Mouse (Mus musculus): Measurements from ENCODE around the gene Zfp618. TPM values are rescaled to one million over a fixed set of nuclear protein-coding genes. Genes with fewer than 3 reads are reported as not detected.

The Zfp618 gene
- not detected in 2 replicates for polyA plus RNA-seq (2012)

GRCm38 (mm10) chr4:62965497-62966302 is at the start of gene Zfp618:
Gene Zfp618, plus strand, starts transcription at chr4:62965573.
- no peak for TF ChIP-seq GATA1 (IDR thresholded peaks at IDR 0.05; ENCODE audit: low read length)

DNA sequence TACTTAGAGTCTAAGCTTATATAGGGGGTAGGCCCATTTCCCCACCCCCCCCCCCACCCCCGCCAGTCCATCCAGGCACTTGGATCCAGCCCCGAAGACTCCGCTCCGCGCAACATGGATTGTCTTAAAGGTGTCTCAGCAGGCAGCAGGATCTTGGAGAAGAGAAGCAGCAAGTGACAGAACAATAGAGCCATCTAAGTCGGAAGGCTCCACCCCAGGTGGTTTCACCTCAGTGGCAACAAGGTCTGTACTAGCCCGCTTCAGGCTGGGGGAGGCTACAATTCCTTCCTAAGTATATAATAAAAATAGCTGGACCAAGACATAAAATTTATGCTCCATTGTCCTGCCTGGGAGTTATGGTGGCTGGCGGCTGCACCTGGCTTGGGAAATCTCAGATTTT is 48.3 kb upstream of the Zfp618 start:
- no peak for TF ChIP-seq GATA1 (IDR thresholded peaks at IDR 0.05; ENCODE audit: low read length)

DNA sequence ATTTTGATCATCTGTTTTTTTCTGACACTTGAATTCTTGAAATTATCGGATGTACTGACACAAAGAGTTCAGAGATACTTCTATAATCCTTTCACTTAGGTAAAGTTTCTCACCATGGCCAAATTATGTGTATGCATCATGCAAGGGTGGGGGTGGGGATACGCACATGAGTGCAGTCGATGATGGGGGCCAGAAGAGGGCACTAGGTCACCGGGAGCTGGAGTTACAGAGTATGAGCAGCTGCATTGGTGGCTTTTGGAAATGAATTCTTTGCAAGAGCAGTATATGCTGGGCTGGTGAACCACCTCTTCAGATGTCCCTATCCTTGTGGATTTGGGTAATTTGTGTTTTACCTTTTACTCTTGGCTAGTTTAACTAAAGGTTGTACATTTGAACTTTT is 31.6 kb upstream of the Zfp618 start:
- no peak for TF ChIP-seq GATA1 (IDR thresholded peaks at IDR 0.05; ENCODE audit: low read length)

DNA sequence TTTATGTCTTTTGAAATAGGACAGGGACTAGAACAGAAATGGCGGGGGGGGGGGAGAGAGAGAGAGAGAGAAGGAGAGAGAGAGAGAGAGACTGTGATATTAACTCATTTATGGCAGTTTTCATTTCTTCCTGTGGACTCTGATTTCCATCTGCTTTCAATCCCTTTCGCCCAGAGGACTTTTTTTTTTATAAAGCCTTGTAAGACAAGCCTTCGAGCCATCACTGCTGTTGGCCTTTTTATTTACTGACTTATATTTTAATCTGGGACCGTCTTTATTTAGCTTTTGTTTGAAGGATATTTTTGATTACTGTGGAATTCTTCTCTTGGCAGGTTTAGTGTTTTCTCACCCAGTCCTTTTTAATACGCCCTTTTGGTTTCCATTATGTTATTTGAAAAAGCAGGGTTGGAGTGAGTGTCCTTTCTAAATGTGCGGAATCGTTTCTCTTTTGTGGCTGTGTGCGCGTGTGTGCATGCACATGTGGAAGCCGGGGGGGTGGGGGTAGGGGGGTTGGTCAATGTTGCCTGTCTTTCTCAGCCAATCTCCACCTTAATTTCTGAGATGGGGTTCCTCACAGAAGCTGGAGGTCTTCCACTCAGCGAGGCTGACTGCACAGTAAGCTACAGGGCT is 29.7 kb upstream of the Zfp618 start:
- no peak for TF ChIP-seq GATA1 (IDR thresholded peaks at IDR 0.05; ENCODE audit: low read length)

DNA sequence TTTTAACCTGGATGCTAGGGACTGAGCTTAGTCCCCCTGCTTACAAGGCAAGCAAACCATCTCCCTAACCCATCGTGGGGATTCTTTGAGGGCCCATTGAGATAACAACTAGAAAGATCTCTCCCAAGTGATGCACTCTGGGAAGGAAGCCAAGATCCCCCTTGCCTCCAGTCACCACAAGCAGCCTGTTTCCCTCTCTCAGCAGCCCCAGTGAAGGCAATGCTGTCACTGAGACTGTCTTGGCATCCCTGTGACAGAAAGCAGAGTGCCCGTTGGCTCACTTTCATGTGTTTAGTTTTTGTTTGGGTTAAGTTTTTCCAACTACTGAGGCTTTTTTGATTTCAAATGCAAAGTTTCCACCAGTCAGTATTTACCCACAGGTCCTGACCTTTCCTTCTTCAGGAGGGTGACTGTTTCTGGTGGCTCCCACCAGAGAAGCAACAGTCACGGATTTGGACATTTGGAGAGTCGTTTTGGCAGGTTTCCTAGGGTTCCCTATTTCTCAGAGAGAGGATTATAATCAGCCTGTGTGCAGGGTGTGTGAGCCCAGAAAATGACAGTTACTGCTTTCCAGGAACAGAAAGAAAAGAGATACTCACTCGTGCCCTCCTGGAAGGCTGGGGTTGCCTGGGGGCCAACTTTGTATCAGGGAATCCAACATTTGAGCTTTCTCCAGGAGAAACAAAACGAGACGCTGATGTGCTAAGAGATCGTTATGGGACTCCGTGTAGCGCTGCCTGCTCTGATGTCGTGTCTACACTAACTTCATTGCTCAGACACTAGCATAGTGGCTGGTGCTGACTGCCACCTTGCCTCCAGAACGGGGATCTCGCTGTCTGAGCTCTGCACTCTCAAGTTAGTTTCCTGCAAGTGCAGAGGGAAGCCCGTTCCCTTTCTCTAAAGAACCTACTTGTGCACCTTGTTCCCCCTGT is 23.1 kb upstream of the Zfp618 start:
- no peak for TF ChIP-seq GATA1 (IDR thresholded peaks at IDR 0.05; ENCODE audit: low read length)

DNA sequence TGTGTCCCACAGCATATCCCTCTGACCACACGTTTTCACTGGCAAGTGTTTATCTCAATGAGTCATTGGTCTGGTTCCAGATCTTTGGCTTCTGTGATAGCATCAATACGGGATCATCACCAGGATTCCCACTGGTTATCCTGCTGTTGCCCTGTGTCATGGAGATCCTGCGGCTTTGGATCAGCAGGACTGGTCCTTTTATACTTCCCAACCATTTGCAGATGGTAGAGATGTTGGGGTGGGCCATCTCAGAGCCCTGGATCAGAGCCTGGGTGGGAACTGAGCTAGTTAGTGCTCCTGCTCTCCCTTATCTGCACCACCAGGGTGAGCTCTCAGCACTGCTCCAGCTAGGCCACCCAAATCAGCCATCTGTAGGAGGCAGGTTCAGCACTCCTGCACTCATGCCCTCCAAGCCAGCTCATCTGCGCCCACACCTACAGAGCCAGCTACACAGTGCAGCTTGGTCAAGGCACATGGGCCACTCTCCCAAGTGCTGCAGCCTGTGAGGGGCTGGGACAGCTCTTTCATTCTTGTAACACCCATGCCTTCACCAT is 21.0 kb upstream of the Zfp618 start:
- no peak for TF ChIP-seq GATA1 (IDR thresholded peaks at IDR 0.05; ENCODE audit: low read length)

- TF ChIP-seq GATA1 (IDR thresholded peaks at IDR 0.05; ENCODE audit: low read length) = no peak
Measured at GRCm38 (mm10) chr4:62963806-62964205, 1.6 kb upstream of the Zfp618 start.

- TF ChIP-seq GATA1 (IDR thresholded peaks at IDR 0.05; ENCODE audit: low read length) = no peak
Measured at GRCm38 (mm10) chr4:62964844-62965496, 403 bp upstream of the Zfp618 start.

DNA sequence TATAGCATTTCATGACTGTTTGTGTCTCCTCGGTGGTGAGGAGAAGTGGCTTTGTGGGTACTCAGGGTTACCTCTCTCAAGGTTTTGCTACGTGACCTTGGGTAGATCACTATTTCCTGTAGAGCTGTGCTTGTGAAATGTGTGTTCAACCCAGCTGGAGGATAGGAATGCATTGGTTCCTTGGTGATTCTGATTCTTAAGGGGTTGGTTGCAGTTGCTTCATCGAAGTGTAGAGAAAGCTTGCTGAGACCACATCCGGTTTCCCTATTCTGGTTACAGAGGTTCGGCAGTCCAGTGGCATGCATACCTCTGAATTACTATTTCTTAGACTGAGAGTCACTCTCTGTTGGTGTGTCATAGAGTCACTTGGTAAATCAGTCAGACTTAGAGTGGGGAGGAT is 4.2 kb downstream of the Zfp618 start:
- no peak for TF ChIP-seq GATA1 (IDR thresholded peaks at IDR 0.05; ENCODE audit: low read length)

DNA sequence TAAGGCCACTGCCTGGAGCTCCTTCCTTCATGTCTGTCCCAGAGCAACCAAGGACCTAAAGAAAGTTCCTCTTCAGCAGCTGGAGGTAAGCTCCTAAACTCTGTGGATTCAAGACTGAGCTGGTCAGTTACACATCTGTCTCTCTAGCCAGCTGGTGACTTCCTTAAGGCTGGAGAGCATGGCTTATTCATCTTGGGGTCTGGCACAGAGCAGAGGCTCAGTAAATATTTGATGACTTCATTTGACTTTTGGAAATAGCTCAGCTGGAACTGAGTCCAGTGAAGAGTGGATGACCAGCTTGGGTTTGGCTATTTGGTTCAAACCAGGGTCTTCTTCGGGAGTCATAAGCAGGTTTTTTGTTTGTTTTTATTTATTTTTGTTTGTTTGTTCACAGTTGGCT is 6.6 kb downstream of the Zfp618 start:
- no peak for TF ChIP-seq GATA1 (IDR thresholded peaks at IDR 0.05; ENCODE audit: low read length)

DNA sequence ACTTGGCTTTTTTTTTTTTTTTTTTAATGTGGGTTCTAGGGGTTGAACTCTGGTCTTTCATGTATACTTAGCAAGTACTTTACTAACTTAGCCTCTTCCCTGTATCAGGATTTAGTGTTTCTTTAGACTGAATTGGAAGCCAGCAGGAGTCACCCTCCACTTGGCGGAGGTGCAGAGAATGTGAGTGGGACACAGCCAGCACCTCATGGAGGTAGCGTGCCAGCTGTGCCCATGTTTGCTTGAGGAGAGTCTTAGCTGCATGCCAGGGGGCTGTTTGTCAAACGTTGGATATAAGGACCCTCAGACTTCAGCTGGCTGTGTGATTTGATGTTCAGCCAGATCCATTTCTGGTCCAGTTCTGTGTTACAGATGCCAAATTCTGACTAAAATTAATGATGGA is 7.7 kb downstream of the Zfp618 start:
- TF ChIP-seq GATA1 (IDR thresholded peaks at IDR 0.05; ENCODE audit: low read length) = no peak

DNA sequence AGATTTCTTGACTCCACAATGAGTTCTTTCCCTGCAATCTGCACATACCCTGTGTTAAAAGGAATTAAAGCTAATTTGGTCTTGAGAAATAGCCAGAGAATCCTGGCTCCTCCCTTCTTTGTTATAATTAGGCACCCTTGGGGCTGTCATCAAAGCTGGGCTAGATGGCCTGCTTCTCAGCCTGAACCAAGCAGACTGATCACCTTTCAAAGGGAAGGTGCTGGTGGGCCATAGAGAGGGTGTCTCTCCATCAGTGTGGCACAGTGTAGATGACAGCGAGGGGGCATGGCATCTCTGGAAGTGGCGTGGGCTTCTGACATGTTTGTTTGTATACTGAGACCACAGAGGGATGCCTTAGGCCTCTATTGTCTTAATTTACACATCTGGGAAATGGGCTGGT is 9.5 kb downstream of the Zfp618 start:
- TF ChIP-seq GATA1 (IDR thresholded peaks at IDR 0.05; ENCODE audit: low read length) = no peak

DNA sequence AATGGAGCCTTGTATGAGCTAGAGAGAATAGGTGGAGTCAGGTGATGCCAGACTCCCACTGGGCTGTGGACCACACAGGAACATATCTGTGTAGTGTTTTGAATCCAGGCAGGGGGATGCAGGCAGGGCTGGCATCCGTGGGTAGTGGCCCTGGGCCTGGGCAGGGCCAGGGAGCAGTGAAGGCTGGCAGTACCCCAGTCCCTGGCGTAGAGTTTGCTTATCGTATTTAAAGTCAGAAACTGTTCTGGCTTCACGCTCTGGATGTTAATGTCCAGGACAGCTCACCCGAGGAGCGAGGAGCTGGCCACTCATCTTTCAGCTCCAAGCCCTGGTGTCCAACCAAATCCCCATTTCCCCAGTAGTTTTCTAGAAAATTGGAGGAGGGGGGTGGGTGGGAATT is 10.2 kb downstream of the Zfp618 start:
- TF ChIP-seq GATA1 (IDR thresholded peaks at IDR 0.05; ENCODE audit: low read length) = no peak

DNA sequence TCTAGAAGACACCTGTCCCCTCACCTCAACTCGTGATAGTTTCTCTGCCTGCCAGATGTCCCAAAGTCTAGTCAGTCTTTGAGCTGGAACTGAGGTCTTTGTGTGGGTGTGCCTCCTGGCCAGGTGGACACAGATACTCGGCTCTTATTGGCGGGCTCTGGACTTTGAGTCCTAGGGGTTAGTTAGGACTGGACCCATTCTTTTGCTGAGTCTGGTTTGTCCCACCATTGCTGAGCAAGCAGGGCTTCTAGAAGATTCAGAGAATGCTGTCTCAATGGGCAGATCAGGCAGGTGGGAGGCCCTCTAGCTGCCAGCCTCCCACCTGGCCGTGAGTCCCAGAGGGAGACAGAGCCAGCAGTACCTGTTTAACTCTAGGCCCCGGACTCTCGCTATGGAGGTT is 12.1 kb downstream of the Zfp618 start:
- no peak for TF ChIP-seq GATA1 (IDR thresholded peaks at IDR 0.05; ENCODE audit: low read length)

- no peak for TF ChIP-seq GATA1 (IDR thresholded peaks at IDR 0.05; ENCODE audit: low read length)
Measured at GRCm38 (mm10) chr4:62978501-62978911, 13.1 kb downstream of the Zfp618 start.
